Mouse (Mus musculus): ENCODE measurements at regions not wholly inside any gene's neighbourhood (a gene's known extent, or its start where the extent isn't known, plus 50 kb on each side); places are given as distances from the start of the nearest gene placed in this dataset.

DNA sequence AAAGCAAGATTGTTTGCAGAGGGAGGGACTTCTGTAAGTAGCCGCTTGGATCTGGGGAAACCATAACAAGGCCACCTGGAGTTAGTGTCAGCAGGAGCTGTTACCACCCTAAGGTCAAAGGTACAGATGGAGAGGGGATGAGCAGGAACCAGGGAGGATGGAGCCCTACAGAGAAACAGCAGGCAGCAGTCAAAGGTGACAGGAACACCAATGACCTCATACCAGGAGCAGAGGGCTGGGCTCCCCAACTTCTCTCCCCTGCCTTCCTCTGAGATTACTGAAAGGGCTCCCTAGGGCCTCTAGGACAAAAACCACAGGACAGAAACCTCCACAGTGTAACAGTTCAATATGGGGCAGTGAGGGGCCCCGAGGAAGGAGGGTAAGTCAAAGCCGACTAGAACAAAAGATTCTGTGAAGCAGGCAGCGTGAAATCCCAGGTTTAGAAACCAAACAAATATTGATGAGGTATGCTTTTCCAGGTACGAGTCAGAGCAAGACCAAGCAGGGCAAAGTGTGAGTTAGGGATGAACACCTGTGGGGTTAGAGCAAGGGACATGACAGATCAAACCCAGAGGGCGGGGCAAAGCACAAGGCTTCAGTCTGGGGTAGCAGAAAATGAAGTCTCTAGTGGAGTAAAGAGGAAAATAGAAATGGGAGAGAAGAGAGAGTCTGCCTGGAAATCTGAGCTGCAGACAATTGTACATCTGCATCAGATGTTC, 194.4 kb downstream of the Efnb2 start:
- no peak for TF ChIP-seq MYOG (IDR thresholded peaks at IDR 0.05; ENCODE audit: control insufficient read depth, extremely low read depth, insufficient read length)
- TF ChIP-seq MYOD1 (IDR thresholded peaks at IDR 0.05; ENCODE audit: control insufficient read depth, insufficient read length, low read depth): no peak
- TF ChIP-seq CTCF (IDR thresholded peaks at IDR 0.05; ENCODE audit: control insufficient read depth, insufficient read depth, insufficient read length): no peak
- no peak for TF ChIP-seq CEBPB (IDR thresholded peaks at IDR 0.05; ENCODE audit: low read depth)
- TF ChIP-seq USF1 (IDR thresholded peaks at IDR 0.05; ENCODE audit: low read depth): no peak
- no peak for TF ChIP-seq MAX (IDR thresholded peaks at IDR 0.05)
- TF ChIP-seq FOSL1 (IDR thresholded peaks at IDR 0.05; ENCODE audit: insufficient read depth, low read length, poor library complexity, severe bottlenecking): no peak

Measured in C2C12 (cell line).